Mouse (Mus musculus): ENCODE results near the gene Col27a1.

DNA sequence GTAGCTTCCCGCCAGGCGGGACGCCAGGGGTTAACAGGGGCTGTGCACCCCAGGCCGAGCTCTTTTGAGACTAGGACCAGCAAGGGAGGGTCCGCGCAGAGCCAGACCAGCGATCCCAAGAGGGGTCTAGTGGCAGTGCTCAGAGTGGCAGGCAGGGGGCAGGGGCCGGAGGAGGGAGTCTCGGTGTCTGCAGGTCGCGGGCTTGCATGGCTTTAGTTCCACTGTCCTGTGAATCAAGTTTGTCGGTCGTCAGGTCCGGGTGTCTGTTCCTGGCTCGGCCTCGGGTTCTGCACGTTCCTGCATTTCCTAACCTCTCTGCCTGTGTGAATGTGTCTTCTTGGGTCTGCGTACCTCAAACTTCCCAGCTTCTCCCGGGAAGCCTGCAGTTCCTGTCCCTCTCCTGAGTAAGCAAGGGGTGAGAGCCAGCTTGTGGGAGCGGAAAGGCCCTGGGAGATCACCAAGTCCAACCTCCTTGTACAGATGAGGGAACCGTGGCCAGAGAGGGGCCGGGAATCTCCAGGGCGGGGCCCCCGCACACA, 2.3 kb downstream of the Col27a1 start:
- TF ChIP-seq CTCF (IDR thresholded peaks at IDR 0.05; ENCODE audit: low read depth, low read length) (peak; percentile 67), POLR2A (IDR thresholded peaks at IDR 0.05; ENCODE audit: extremely low read depth, insufficient read depth, low read length) (no peak)

All from liver, adult 2 months (tissue).